Mouse (Mus musculus) liver, embryonic 11.5 days (tissue): ENCODE results near the gene Dbnl. TPM values are rescaled to one million over a fixed set of nuclear protein-coding genes. Genes with fewer than 3 reads are reported as not detected.

Experiments used
- ATAC-seq: fragments of 200-750 bp; cut with Nextera tagmentation; replicated peaks from 2 replicates; pipeline ENCODE4 v1.8.0; 2017; ENCODE audit warnings: moderate number of reproducible peaks, mild to moderate bottlenecking, moderate TSS enrichment, moderate library complexity; ENCODE audit not compliant: low FRiP score
- DNase-seq: peaks from one replicate; pipeline ENCODE4 v3.0.0-alpha.2; 2017; ENCODE audit warnings: low spot score
- H3K27ac ChIP-seq: fragments of 300-500 bp; sonication (generic); 2 replicates; pipeline ENCODE4 v1.5.1; 2014; ENCODE audit warnings: mild to moderate bottlenecking, low read depth, low read length, control low read depth
- H3K27me3 ChIP-seq: fragments of 300-500 bp; sonication (generic); replicated peaks from 2 replicates; pipeline ENCODE4 v1.6.1; 2014; ENCODE audit warnings: low read length, mixed read lengths; ENCODE audit not compliant: control insufficient read depth, insufficient read depth
- H3K36me3 ChIP-seq: fragments of 300-500 bp; sonication (generic); 2 replicates; pipeline ENCODE4 v1.6.1; 2014; ENCODE audit warnings: mild to moderate bottlenecking, low read length, moderate library complexity, mixed read lengths; ENCODE audit not compliant: control insufficient read depth, insufficient read depth
- H3K4me1 ChIP-seq: fragments of 300-500 bp; sonication (generic); replicated peaks from 2 replicates; pipeline ENCODE4 v1.6.1; 2014; ENCODE audit warnings: low read length, mixed read lengths; ENCODE audit not compliant: control insufficient read depth, insufficient read depth
- H3K4me2 ChIP-seq: fragments of 300-500 bp; sonication (generic); 2 replicates; pipeline ENCODE4 v1.6.1; 2014; ENCODE audit warnings: mild to moderate bottlenecking, control low read depth, moderate library complexity
- H3K4me3 ChIP-seq: fragments of 300-500 bp; sonication (generic); 2 replicates; pipeline ENCODE4 v1.5.1; 2014; ENCODE audit warnings: low read depth, low read length, control low read depth
- H3K9ac ChIP-seq: fragments of 300-500 bp; sonication (generic); 2 replicates; pipeline ENCODE4 v1.6.1; 2014; ENCODE audit warnings: low read depth, low read length, control low read depth
- H3K9me3 ChIP-seq: fragments of 300-500 bp; sonication (generic); 2 replicates; pipeline ENCODE4 v1.6.1; 2016; ENCODE audit warnings: low read length, inconsistent platforms, mixed read lengths; ENCODE audit not compliant: control insufficient read depth
- WGBS: fragments of 180-500 bp; shearing (Covaris S2); extraction: QIAGEN DNeasy Blood & Tissue Kit; methylation state at CpG from one replicate; pipeline ENCODE4 v1.1.7; 2014; 5-methylcytosine and 5-hydroxymethylcytosine counted together
- polyA plus RNA-seq: library from polyadenylated mRNA; unstranded; fragments of >200 nt; fragmentation: Nextera tagmentation; extraction: Ambion mirVana; gene quantifications from 2 replicates; pipeline ENCODE4 v1.2.1, GENCODE M21; 2014

Dbnl gene
- 104 and 110 TPM in 2 replicates for polyA plus RNA-seq

GRCm38 (mm10) chr11:5788056-5789014 is at the start of gene Dbnl:
Dbnl (plus strand) TSS chr11:5788488.
- peak within 1 kb of the TSS; percentile 91 for H3K9ac ChIP-seq
- H3K9me3 ChIP-seq, result no peaks in the 10 kb centered on the region
- H3K4me1 ChIP-seq, result peaks cover 22% of the 10 kb centered on the region
- peak; percentile 95 for ATAC-seq
- H3K4me3 ChIP-seq, result peak within 1 kb of the TSS; percentile 83
- under 1% methylated on average over 74 of the region's 74 CpGs for WGBS
- H3K27me3 ChIP-seq, result no peaks in the 10 kb centered on the region
- H3K27ac ChIP-seq, result peak within 1 kb of the TSS; percentile 93
- peak; percentile 97 for DNase-seq
- H3K36me3 ChIP-seq, result peaks cover 13% of the 10 kb centered on the region
- H3K4me2 ChIP-seq, result peak within 1 kb of the TSS; percentile 94

DNA sequence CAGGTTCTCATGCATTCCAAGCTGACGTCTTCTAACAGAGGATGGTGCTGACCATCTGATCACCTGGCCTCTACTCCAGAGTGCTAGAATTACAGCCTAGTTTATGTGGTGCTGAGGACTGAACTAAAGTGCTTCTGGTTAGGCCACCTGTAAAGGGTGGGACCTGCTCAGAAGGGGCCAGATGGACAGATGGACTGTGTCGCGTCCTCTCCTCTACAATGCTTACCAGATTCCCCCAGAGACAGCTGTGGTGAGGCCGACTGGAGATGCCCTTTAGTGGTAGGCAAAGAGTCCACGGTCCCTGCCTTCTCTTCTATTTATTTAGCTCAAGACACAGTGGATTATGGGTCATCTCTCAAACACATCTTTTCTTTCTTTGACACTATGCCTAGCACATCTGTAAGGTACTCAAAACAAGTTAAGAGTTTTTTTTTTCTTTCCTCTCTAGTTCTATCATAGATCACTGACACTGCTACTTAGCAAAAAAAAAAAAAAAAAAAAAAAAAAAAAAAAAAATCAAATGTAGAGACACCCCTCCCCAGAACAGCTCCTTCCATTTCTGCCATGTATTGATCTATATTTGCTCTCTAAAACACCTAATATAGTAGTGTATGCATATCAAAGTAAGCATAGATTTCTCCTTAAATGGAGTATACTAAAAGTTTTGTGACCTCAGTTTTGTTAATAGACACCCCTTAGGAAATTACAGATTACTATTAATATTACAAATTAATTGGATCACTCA is 49.2 kb upstream of the Dbnl start:
- H3K4me3 ChIP-seq, result no peak overlapping the region
- no peak for ATAC-seq
- WGBS, result 84% methylated on average over 5 of the region's 5 CpGs

DNA sequence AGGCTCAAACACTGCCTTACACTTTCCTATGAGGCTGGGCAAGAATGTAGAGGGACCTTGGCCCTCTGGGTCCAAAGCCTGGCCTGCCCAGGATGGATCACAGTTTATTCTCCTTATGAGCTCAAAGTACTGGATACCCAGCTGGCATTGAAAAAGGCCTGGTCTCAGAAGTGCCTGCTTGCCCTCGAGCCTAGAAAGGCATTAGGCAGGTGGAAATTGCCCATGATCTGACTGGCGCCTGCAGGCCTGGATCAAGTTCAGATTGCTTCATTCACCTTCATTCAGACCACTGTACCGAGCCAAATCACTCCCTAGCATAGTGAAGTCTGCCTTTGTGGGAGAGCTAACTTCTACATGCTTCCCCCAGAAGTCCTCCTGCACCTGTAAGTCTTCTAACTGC is 48.4 kb upstream of the Dbnl start:
- Histone ChIP-seq H3K4me1 (0 out of 2 replicates have a peak, but pooled peaks cover 3% of the 10 kb centered on the region), H3K4me3 (peak overlapping the region; percentile 93), H3K9me3 (no peaks in the 10 kb centered on the region), H3K27ac (no peak overlapping the region), H3K4me2 (peak overlapping the region; percentile 90), H3K9ac (0 out of 2 replicates have a peak overlapping the region, but pooled peaks have one; percentile 35), H3K36me3 (no peaks in the 10 kb centered on the region), H3K27me3 (no peaks in the 10 kb centered on the region)
- ATAC-seq (no peak), DNase-seq (no peak)
- 75% methylated on average over 3 of the region's 3 CpGs for WGBS

More for the DNA sequence above, 49.2 kb upstream of the Dbnl start:
- H3K27ac ChIP-seq, result no peak overlapping the region
- no peaks in the 10 kb centered on the region for H3K9me3 ChIP-seq
- H3K36me3 ChIP-seq, result no peaks in the 10 kb centered on the region
- no peak for DNase-seq
- H3K9ac ChIP-seq, result no peak overlapping the region
- H3K4me1 ChIP-seq, result 0 out of 2 replicates have a peak, but pooled peaks cover 3% of the 10 kb centered on the region
- H3K27me3 ChIP-seq, result no peaks in the 10 kb centered on the region
- H3K4me2 ChIP-seq, result no peak overlapping the region

DNA sequence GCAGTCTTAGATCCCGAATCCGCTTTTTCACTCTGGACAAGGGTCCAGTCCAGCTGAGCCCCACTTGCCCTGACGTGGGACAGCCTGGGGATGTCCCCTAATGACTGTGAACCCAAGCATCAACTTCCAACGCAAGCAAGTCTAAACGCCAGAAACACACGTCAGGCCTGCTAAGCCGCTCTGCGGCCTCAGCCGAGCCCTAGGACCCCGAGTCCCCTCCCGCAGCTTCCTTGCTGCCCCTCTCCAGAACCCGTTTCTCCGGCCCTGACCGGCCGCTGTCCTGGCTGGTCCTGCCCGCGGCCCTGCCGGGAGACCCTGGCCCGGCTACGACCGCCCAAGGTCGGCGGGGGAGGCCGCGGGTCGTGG is 47.7 kb upstream of the Dbnl start:
- peak overlapping the region; percentile 98 for H3K9ac ChIP-seq
- DNase-seq (no peak), ATAC-seq (peak; percentile 55)
- peak overlapping the region; percentile 90 for H3K4me2 ChIP-seq
- WGBS, result 3% methylated on average over 26 of the region's 26 CpGs
- no peaks in the 10 kb centered on the region for H3K27me3 ChIP-seq
- no peaks in the 10 kb centered on the region for H3K36me3 ChIP-seq
- H3K4me3 ChIP-seq, result peak overlapping the region; percentile 93
- no peaks in the 10 kb centered on the region for H3K9me3 ChIP-seq
- H3K27ac ChIP-seq, result peak overlapping the region; percentile 87
- H3K4me1 ChIP-seq, result 0 out of 2 replicates have a peak, but pooled peaks cover 3% of the 10 kb centered on the region

DNA sequence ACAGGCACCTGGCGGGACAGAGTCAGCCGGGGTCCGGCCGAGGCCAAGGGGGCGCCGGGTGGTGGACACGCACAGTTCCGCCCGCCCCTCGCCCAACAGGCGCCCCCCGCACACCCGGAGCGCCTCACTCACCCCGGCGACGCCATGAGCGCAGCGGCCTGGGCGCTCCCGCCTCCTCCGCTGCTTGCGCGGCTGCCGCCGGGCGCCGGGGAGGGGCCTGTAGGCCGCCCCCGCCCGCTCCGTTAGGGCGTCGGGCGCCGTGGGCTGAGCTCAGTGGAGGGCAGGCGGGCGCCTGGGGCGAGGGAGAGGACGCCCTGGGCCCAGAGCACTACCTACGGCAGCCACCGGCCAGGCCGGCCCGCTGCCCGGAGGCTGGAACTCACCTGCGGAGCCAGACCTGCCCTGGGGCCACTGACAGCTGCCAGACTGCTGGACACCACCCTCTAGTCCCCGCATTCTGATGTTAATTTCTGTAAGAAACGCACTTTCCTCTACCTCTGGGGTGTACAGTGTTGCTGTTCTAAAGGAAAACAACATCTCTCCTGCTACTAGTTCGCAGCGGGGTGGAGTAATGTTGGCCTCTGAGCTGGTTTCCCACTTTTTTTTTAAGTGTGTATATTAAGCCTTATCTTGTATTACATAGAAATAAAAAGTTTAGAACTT is 47.2 kb upstream of the Dbnl start:
- Histone ChIP-seq H3K36me3 (no peaks in the 10 kb centered on the region), H3K9me3 (no peaks in the 10 kb centered on the region), H3K4me1 (0 out of 2 replicates have a peak, but pooled peaks cover 3% of the 10 kb centered on the region), H3K4me2 (peak overlapping the region; percentile 90), H3K9ac (peak overlapping the region; percentile 98), H3K27ac (peak overlapping the region; percentile 87), H3K27me3 (no peaks in the 10 kb centered on the region), H3K4me3 (peak overlapping the region; percentile 93)
- WGBS, result under 1% methylated on average over 39 of the region's 50 CpGs
- peak; percentile 97 for ATAC-seq
- DNase-seq, result peak; percentile 80

DNA sequence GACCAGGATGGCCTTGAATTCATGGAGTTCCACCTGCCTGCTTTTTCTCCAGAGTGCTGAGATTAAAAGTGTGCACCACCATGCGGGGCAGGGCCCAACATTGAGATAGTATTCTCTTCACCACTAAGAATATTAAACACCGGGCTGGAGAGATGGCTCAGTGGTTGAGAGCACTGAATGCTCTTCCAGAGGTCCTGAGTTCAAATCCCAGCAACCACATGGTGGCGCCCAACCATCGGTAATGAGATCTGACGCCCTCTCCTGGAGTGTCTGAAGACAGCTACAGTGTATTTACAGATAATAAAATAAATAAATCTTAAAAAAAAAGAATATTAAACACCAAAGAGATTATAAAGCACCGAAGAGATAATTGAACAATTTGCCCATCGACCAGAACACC is 46.2 kb upstream of the Dbnl start:
- no peak for DNase-seq
- H3K9me3 ChIP-seq, result no peaks in the 10 kb centered on the region
- H3K4me2 ChIP-seq, result no peak overlapping the region
- 72% methylated on average over 7 of the region's 7 CpGs for WGBS
- ATAC-seq, result no peak
- no peak overlapping the region for H3K4me3 ChIP-seq
- no peak overlapping the region for H3K27ac ChIP-seq
- 0 out of 2 replicates have a peak, but pooled peaks cover 3% of the 10 kb centered on the region for H3K4me1 ChIP-seq
- no peaks in the 10 kb centered on the region for H3K27me3 ChIP-seq
- H3K36me3 ChIP-seq, result no peaks in the 10 kb centered on the region
- no peak overlapping the region for H3K9ac ChIP-seq

GRCm38 (mm10) chr11:5744951-5745350 is 43.3 kb upstream of the Dbnl start:
- no peaks in the 10 kb centered on the region for H3K36me3 ChIP-seq
- H3K4me1 ChIP-seq, result 0 out of 2 replicates have a peak, but pooled peaks cover under 1% of the 10 kb centered on the region
- no peaks in the 10 kb centered on the region for H3K27me3 ChIP-seq
- no peak overlapping the region for H3K4me2 ChIP-seq
- no peaks in the 10 kb centered on the region for H3K9me3 ChIP-seq
- H3K27ac ChIP-seq, result no peak overlapping the region
- WGBS, result 69% methylated on average over 2 of the region's 2 CpGs
- no peak overlapping the region for H3K9ac ChIP-seq
- no peak overlapping the region for H3K4me3 ChIP-seq
- no peak for ATAC-seq
- DNase-seq, result no peak

- Histone ChIP-seq H3K27me3 (no peaks in the 10 kb centered on the region), H3K4me2 (no peak overlapping the region), H3K9me3 (peaks cover 8% of the 10 kb centered on the region; the same call in 1 of the 2 replicates), H3K27ac (no peak overlapping the region), H3K36me3 (peaks cover 5% of the 10 kb centered on the region; the same call in 1 of the 2 replicates), H3K4me1 (no peaks in the 10 kb centered on the region), H3K4me3 (no peak overlapping the region), H3K9ac (no peak overlapping the region)
- DNase-seq, result no peak
- ATAC-seq, result no peak
- WGBS, result 94% methylated on average over 2 of the region's 2 CpGs
Measured at GRCm38 (mm10) chr11:5753755-5754154, 34.5 kb upstream of the Dbnl start.
